Mouse (Mus musculus): ENCODE results near the gene Calhm3. TPM values are rescaled to one million over a fixed set of nuclear protein-coding genes. Genes with fewer than 3 reads are reported as not detected.

Gene Calhm3
- polyA plus RNA-seq, 1 experiment from 2014 or later, result not detected

Other genes with a start within 250 kb of the Calhm3 start
- 632 and 642 TPM in 2 replicates for gene Ina, start 143.1 kb downstream of the Calhm3 start, polyA plus RNA-seq (2016; fragmentation: Nextera tagmentation; extraction: Ambion mirVana)
- 76.9 and 81.5 TPM in 2 replicates for gene Nt5c2, start 142.6 kb downstream of the Calhm3 start, polyA plus RNA-seq (2016; fragmentation: Nextera tagmentation; extraction: Ambion mirVana)
- gene Pcgf6, start 106.9 kb downstream of the Calhm3 start, polyA plus RNA-seq (2016; fragmentation: Nextera tagmentation; extraction: Ambion mirVana), result 33.3 and 34.3 TPM in 2 replicates
- gene Taf5, start 90.0 kb downstream of the Calhm3 start, polyA plus RNA-seq (2016; fragmentation: Nextera tagmentation; extraction: Ambion mirVana), result 9.7 and 12.6 TPM in 2 replicates
- 1,410 and 1,413 TPM in 2 replicates for gene Usmg5, start 67.1 kb downstream of the Calhm3 start, polyA plus RNA-seq (2016; fragmentation: Nextera tagmentation; extraction: Ambion mirVana)
- 10.0 and 10.1 TPM in 2 replicates for gene Pdcd11, start 67.0 kb downstream of the Calhm3 start, polyA plus RNA-seq (2016; fragmentation: Nextera tagmentation; extraction: Ambion mirVana)
- gene Calhm2, start 19.5 kb downstream of the Calhm3 start, polyA plus RNA-seq (2016; fragmentation: Nextera tagmentation; extraction: Ambion mirVana), result 1.9 and 2.0 TPM in 2 replicates
- not detected in 2 replicates for gene Calhm1, start 13.5 kb downstream of the Calhm3 start, polyA plus RNA-seq (2016; fragmentation: Nextera tagmentation; extraction: Ambion mirVana)
- 6.3 TPM in 2 replicates for gene Neurl1a, start 21.1 kb upstream of the Calhm3 start, polyA plus RNA-seq (2016; fragmentation: Nextera tagmentation; extraction: Ambion mirVana)

Data from neural tube, embryonic 12.5 days (tissue).